Mouse (Mus musculus) liver, embryonic 13.5 days (tissue): Measurements from ENCODE around the gene Srebf1. TPM values are rescaled to one million over a fixed set of nuclear protein-coding genes. Genes with fewer than 3 reads are reported as not detected.

ENCODE experiments used
- ATAC-seq: fragments of 200-750 bp; cut with Nextera tagmentation; 2 replicates; pipeline ENCODE4 v1.8.0; 2017; ENCODE audit warnings: low read depth, mild to moderate bottlenecking, moderate number of reproducible peaks, moderate library complexity
- DNase-seq: peaks from one replicate; pipeline ENCODE4 v3.0.0; 2022
- H3K27ac ChIP-seq: fragments of 300-500 bp; sonication (generic); 2 replicates; pipeline ENCODE4 v1.5.1; 2015; ENCODE audit warnings: moderate library complexity, mild to moderate bottlenecking, inconsistent platforms
- H3K27me3 ChIP-seq: fragments of 300-500 bp; sonication (generic); 2 replicates; pipeline ENCODE4 v1.6.1; 2015; ENCODE audit warnings: mild to moderate bottlenecking, inconsistent platforms
- H3K36me3 ChIP-seq: fragments of 300-500 bp; sonication (generic); 2 replicates; pipeline ENCODE4 v1.6.1; 2015; ENCODE audit warnings: mild to moderate bottlenecking, inconsistent platforms
- H3K4me1 ChIP-seq: fragments of 300-500 bp; sonication (generic); replicated peaks from 2 replicates; pipeline ENCODE4 v1.6.1; 2015; ENCODE audit warnings: inconsistent platforms
- H3K4me2 ChIP-seq: fragments of 300-500 bp; sonication (generic); 2 replicates; pipeline ENCODE4 v1.6.1; 2015; ENCODE audit warnings: inconsistent platforms, mild to moderate bottlenecking, moderate library complexity
- H3K4me3 ChIP-seq: fragments of 300-500 bp; sonication (generic); replicated peaks from 2 replicates; pipeline ENCODE4 v1.5.1; 2015; ENCODE audit warnings: mild to moderate bottlenecking, inconsistent platforms
- H3K9ac ChIP-seq: fragments of 300-500 bp; sonication (generic); 2 replicates; pipeline ENCODE4 v1.6.1; 2015; ENCODE audit warnings: mild to moderate bottlenecking, inconsistent platforms
- H3K9me3 ChIP-seq: fragments of 300-500 bp; sonication (generic); replicated peaks from 2 replicates; pipeline ENCODE4 v1.6.1; 2016; ENCODE audit warnings: inconsistent platforms
- WGBS: fragments of 180-500 bp; shearing (Covaris S2); methylation state at CpG from one replicate; pipeline ENCODE4 v1.1.7; 2015; ENCODE audit not compliant: insufficient replicate concordance; 5-methylcytosine and 5-hydroxymethylcytosine counted together
- microRNA-seq: library from miRNA; unstranded; fragments of <30 nt; microRNA quantifications from one replicate; pipeline ENCODE4, GENCODE M21; 2016
- polyA plus RNA-seq: library from polyadenylated mRNA; unstranded; fragments of >200 nt; fragmentation: Nextera tagmentation; extraction: Ambion mirVana; gene quantifications from 2 replicates; pipeline ENCODE4 v1.2.1, GENCODE M21; 2015

The Srebf1 gene
- polyA plus RNA-seq, 1 experiment from 2014 or later: 42.2 TPM

GRCm38 (mm10) chr11:60160454-60161114, 61.8 kb downstream of the Srebf1 start:
- peak overlapping the region; percentile 26 for H3K4me2 ChIP-seq
- peaks cover 76% of the 10 kb centered on the region for H3K4me1 ChIP-seq
- H3K27me3 ChIP-seq: no peaks in the 10 kb centered on the region
- peaks cover 7% of the 10 kb centered on the region; the same call in 1 of the 2 replicates for H3K36me3 ChIP-seq
- WGBS: 53% methylated on average over 3 of the region's 3 CpGs
- ATAC-seq (0 out of 2 replicates have a peak, but pooled peaks have one; percentile 11), DNase-seq (no peak)
- peak overlapping the region; percentile 16; the same call in 1 of the 2 replicates for H3K27ac ChIP-seq
- H3K9ac ChIP-seq: peak overlapping the region; percentile 40
- no peak overlapping the region for H3K4me3 ChIP-seq
- no peaks in the 10 kb centered on the region for H3K9me3 ChIP-seq

- Histone ChIP-seq H3K9ac (peak overlapping the region; percentile 40), H3K4me3 (no peak overlapping the region), H3K9me3 (no peaks in the 10 kb centered on the region), H3K4me2 (peak overlapping the region; percentile 26), H3K27me3 (no peaks in the 10 kb centered on the region), H3K36me3 (peaks cover 7% of the 10 kb centered on the region; the same call in 1 of the 2 replicates), H3K27ac (peak overlapping the region; percentile 54), H3K4me1 (peaks cover 75% of the 10 kb centered on the region)
- DNase-seq: peak; percentile 67
- WGBS: 25% methylated on average over 5 of the region's 5 CpGs
- ATAC-seq: peak; percentile 93
Observed at GRCm38 (mm10) chr11:60159955-60160354, 62.4 kb downstream of the Srebf1 start.

- H3K9me3 ChIP-seq: no peaks in the 10 kb centered on the region
- H3K36me3 ChIP-seq: peaks cover 16% of the 10 kb centered on the region
- no peak overlapping the region for H3K4me3 ChIP-seq
- peaks cover 65% of the 10 kb centered on the region for H3K4me1 ChIP-seq
- ATAC-seq: no peak
- no peak overlapping the region for H3K4me2 ChIP-seq
- no peak overlapping the region for H3K9ac ChIP-seq
- no peaks in the 10 kb centered on the region for H3K27me3 ChIP-seq
- H3K27ac ChIP-seq: 0 out of 2 replicates have a peak overlapping the region, but pooled peaks have one; percentile 16
- 65% methylated on average over 4 of the region's 4 CpGs for WGBS
- no peak for DNase-seq
Observed at GRCm38 (mm10) chr11:60158271-60158670, 64.1 kb downstream of the Srebf1 start.

GRCm38 (mm10) chr11:60155690-60156089, 66.7 kb downstream of the Srebf1 start:
- no peak overlapping the region for H3K27ac ChIP-seq
- no peak for ATAC-seq
- H3K4me3 ChIP-seq: no peak overlapping the region
- WGBS: 88% methylated on average over 5 of the region's 5 CpGs
- DNase-seq: no peak
- no peaks in the 10 kb centered on the region for H3K9me3 ChIP-seq
- H3K36me3 ChIP-seq: peaks cover 17% of the 10 kb centered on the region
- peaks cover 57% of the 10 kb centered on the region for H3K4me1 ChIP-seq
- H3K9ac ChIP-seq: no peak overlapping the region
- no peak overlapping the region for H3K4me2 ChIP-seq
- H3K27me3 ChIP-seq: no peaks in the 10 kb centered on the region

GRCm38 (mm10) chr11:60153936-60154335, 68.4 kb downstream of the Srebf1 start:
- DNase-seq (no peak), ATAC-seq (no peak)
- Histone ChIP-seq H3K4me3 (no peak overlapping the region), H3K9ac (no peak overlapping the region), H3K27ac (no peak overlapping the region), H3K9me3 (no peaks in the 10 kb centered on the region), H3K4me2 (no peak overlapping the region), H3K27me3 (no peaks in the 10 kb centered on the region), H3K4me1 (peaks cover 40% of the 10 kb centered on the region), H3K36me3 (peaks cover 17% of the 10 kb centered on the region)
- 85% methylated on average over 3 of the region's 3 CpGs for WGBS

- H3K4me3 ChIP-seq: no peak overlapping the region
- H3K27ac ChIP-seq: no peak overlapping the region
- DNase-seq (no peak), ATAC-seq (no peak; the same call in 1 of the 2 replicates)
- H3K9me3 ChIP-seq: no peaks in the 10 kb centered on the region
- 52% methylated on average over 1 of the region's 1 CpGs for WGBS
- peaks cover 24% of the 10 kb centered on the region for H3K4me1 ChIP-seq
- H3K4me2 ChIP-seq: no peak overlapping the region
- no peaks in the 10 kb centered on the region for H3K27me3 ChIP-seq
- peaks cover 20% of the 10 kb centered on the region for H3K36me3 ChIP-seq
- no peak overlapping the region for H3K9ac ChIP-seq
Observed at GRCm38 (mm10) chr11:60152339-60152738, 70.0 kb downstream of the Srebf1 start.

GRCm38 (mm10) chr11:60150677-60151076, 71.7 kb downstream of the Srebf1 start:
- Histone ChIP-seq H3K27me3 (no peaks in the 10 kb centered on the region), H3K4me3 (no peak overlapping the region), H3K4me2 (no peak overlapping the region), H3K4me1 (peaks cover 30% of the 10 kb centered on the region), H3K36me3 (peaks cover 28% of the 10 kb centered on the region), H3K9ac (no peak overlapping the region), H3K9me3 (no peaks in the 10 kb centered on the region), H3K27ac (no peak overlapping the region)
- DNase-seq: no peak
- ATAC-seq: no peak
- 74% methylated on average over 3 of the region's 3 CpGs for whole genome bisulfite sequencing

Small RNAs within 50 kb of the gene (microRNA-seq; reads per million reads assigned to microRNA genes)
- gene Mir6921: 0.88 reads per million
- gene Mir6922: not detected

Other genes with a start within 250 kb of the Srebf1 start
- gene Pemt, start 176.1 kb downstream of the Srebf1 start, polyA plus RNA-seq: 7.7 and 7.9 TPM in 2 replicates
- 5.1 and 5.7 TPM in 2 replicates for gene Rai1, start 117.6 kb downstream of the Srebf1 start, polyA plus RNA-seq
- 4.6 and 5.1 TPM in 2 replicates for gene Tom1l2, start 130.3 kb upstream of the Srebf1 start, polyA plus RNA-seq
- gene Drc3, start 130.7 kb upstream of the Srebf1 start, polyA plus RNA-seq: 0.33 and 0.56 TPM in 2 replicates
- 9.9 and 12.8 TPM in 2 replicates for gene Gid4, start 194.6 kb upstream of the Srebf1 start, polyA plus RNA-seq
- 43.5 and 44.0 TPM in 2 replicates for gene Atpaf2, start 195.9 kb upstream of the Srebf1 start, polyA plus RNA-seq
- 47.6 and 52.3 TPM in 2 replicates for gene Drg2, start 232.0 kb upstream of the Srebf1 start, polyA plus RNA-seq
- gene Myo15, start 246.8 kb upstream of the Srebf1 start, polyA plus RNA-seq: 0.16 and 0.21 TPM in 2 replicates